Mouse (Mus musculus) MEL (cell line): ENCODE measurements around the gene Tcf25.

Experiments
- CHD2 ChIP-seq: IDR thresholded peaks from 2 replicates; pipeline ENCODE4 v1.6.1; 2011; ENCODE audit warnings: low read length, improper control_type of control experiment
- CTCF ChIP-seq, 3 experiments: IDR thresholded peaks in 2 of 3; conservative IDR thresholded peaks in 1 of 3; 2 replicates each; pipeline ENCODE4 v1.5.1; 2011 to 2012; ENCODE audit warnings: low read length in 3 of 3, low read depth in 2 of 3, mild to moderate bottlenecking in 2 of 3, improper control_type of control experiment in 1 of 3, inconsistent platforms in 1 of 3, mixed read lengths in 1 of 3, moderate library complexity in 1 of 3; ENCODE audit not compliant: control insufficient read depth in 1 of 3, insufficient read depth in 1 of 3, poor library complexity in 1 of 3, severe bottlenecking in 1 of 3
- E2F4 ChIP-seq: IDR thresholded peaks from 2 replicates; pipeline ENCODE4 v1.6.1; 2011; ENCODE audit warnings: low read depth, low read length, improper control_type of control experiment, borderline replicate concordance
- ELF1 ChIP-seq: IDR thresholded peaks from 2 replicates; pipeline ENCODE4 v1.6.1; 2014; ENCODE audit warnings: low read depth, mild to moderate bottlenecking, inconsistent platforms, low read length, improper control_type of control experiment, moderate library complexity
- EP300 ChIP-seq, 2 experiments: IDR thresholded peaks; 2 replicates each; pipeline ENCODE4 v1.6.1; 2011; ENCODE audit warnings: improper control_type of control experiment in 2 of 2, low read length in 2 of 2, low read depth in 1 of 2, mild to moderate bottlenecking in 1 of 2
- ETS1 ChIP-seq: IDR thresholded peaks from 2 replicates; pipeline ENCODE4 v1.6.1; 2012; ENCODE audit warnings: low read depth, mild to moderate bottlenecking, inconsistent platforms, low read length, improper control_type of control experiment, moderate library complexity
- HCFC1 ChIP-seq: IDR thresholded peaks from 2 replicates; pipeline ENCODE4 v1.6.1; 2012; ENCODE audit warnings: low read depth, mild to moderate bottlenecking, inconsistent platforms, low read length, improper control_type of control experiment, moderate library complexity
- MAFK ChIP-seq: IDR thresholded peaks from 2 replicates; pipeline ENCODE4 v1.6.1; 2011; ENCODE audit warnings: low read depth, mild to moderate bottlenecking, low read length, improper control_type of control experiment, borderline replicate concordance
- MEF2A ChIP-seq: IDR thresholded peaks from 2 replicates; pipeline ENCODE4 v1.6.1; 2014; ENCODE audit warnings: low read depth, mild to moderate bottlenecking, inconsistent platforms, low read length, improper control_type of control experiment; ENCODE audit not compliant: poor library complexity, insufficient replicate concordance, severe bottlenecking; ENCODE audit errors: extremely low read depth
- POLR2A ChIP-seq, 2 experiments: IDR thresholded peaks; 2 replicates each; pipeline ENCODE4 v1.6.1; 2011 to 2012; ENCODE audit warnings: low read length in 2 of 2, mild to moderate bottlenecking in 2 of 2, control low read depth in 1 of 2, improper control_type of control experiment in 1 of 2, low read depth in 1 of 2, moderate library complexity in 1 of 2; ENCODE audit not compliant: control insufficient read depth in 1 of 2, insufficient read depth in 1 of 2, poor library complexity in 1 of 2
- RCOR1 ChIP-seq: IDR thresholded peaks from 2 replicates; pipeline ENCODE4 v1.6.1; 2012; ENCODE audit warnings: low read depth, mild to moderate bottlenecking, inconsistent platforms, low read length, improper control_type of control experiment
- USF2 ChIP-seq, 2 experiments: IDR thresholded peaks; 2 replicates each; pipeline ENCODE4 v1.6.1; 2011 to 2012; ENCODE audit warnings: improper control_type of control experiment in 2 of 2, low read length in 2 of 2, borderline replicate concordance in 1 of 2, inconsistent platforms in 1 of 2, low read depth in 1 of 2, mild to moderate bottlenecking in 1 of 2; ENCODE audit not compliant: insufficient read depth in 1 of 2
- ZKSCAN1 ChIP-seq: IDR thresholded peaks from 2 replicates; pipeline ENCODE4 v1.6.1; 2012; ENCODE audit warnings: low read depth, mild to moderate bottlenecking, inconsistent platforms, low read length, improper control_type of control experiment, moderate library complexity
- ZMIZ1 ChIP-seq: IDR thresholded peaks from 2 replicates; pipeline ENCODE4 v1.6.1; 2012; ENCODE audit warnings: low read depth, mild to moderate bottlenecking, inconsistent platforms, low read length, improper control_type of control experiment, moderate library complexity

GRCm38 (mm10) chr8:123334467-123334866 lies 39.1 kb upstream of the Tcf25 start:
- no peak for TF ChIP-seq CTCF (IDR thresholded peaks at IDR 0.05 in 2 of 3, conservative IDR thresholded peaks at IDR 0.05 in 1 of 3; ENCODE audit: control insufficient read depth in 1 of 3, insufficient read depth in 1 of 3, low read depth in 2 of 3, low read length in 3 of 3, poor library complexity in 1 of 3, severe bottlenecking in 1 of 3)
- TF ChIP-seq E2F4: no peak
- TF ChIP-seq ELF1: no peak
- no peak for TF ChIP-seq EP300 (IDR thresholded peaks at IDR 0.05; ENCODE audit: low read depth in 1 of 2, low read length in 2 of 2)
- no peak for TF ChIP-seq MAFK
- TF ChIP-seq ETS1: no peak
- no peak for TF ChIP-seq POLR2A (IDR thresholded peaks at IDR 0.05; ENCODE audit: control insufficient read depth in 1 of 2, insufficient read depth in 1 of 2, low read depth in 1 of 2, low read length in 2 of 2, poor library complexity in 1 of 2)
- TF ChIP-seq ZMIZ1: no peak
- no peak for TF ChIP-seq MEF2A
- no peak for TF ChIP-seq HCFC1
- TF ChIP-seq RCOR1: no peak
- no peak for TF ChIP-seq ZKSCAN1
- no peak for TF ChIP-seq CHD2
- no peak for TF ChIP-seq USF2 (IDR thresholded peaks at IDR 0.05; ENCODE audit: borderline replicate concordance in 1 of 2, insufficient read depth in 1 of 2, low read depth in 1 of 2, low read length in 2 of 2)
